Mouse (Mus musculus) brain, embryonic 18.5 days (tissue): ENCODE measurements around the gene Rorb.

Source experiments
- DNase-seq: peaks from one replicate; pipeline ENCODE4 v3.0.0-alpha.2; 2012; ENCODE audit warnings: low read depth, low spot score

The Rorb gene

GRCm38 (mm10) chr19:19110793-19111427 is at the start of gene Rorb:
Rorb (minus strand) TSS chr19:19111196.
- peak; percentile 71 for DNase-seq

- no peak for DNase-seq
These were observed 37.9 kb upstream of the Rorb start for GRCm38 (mm10) chr19:19148847-19149246.

- DNase-seq = no peak
These were observed 33.5 kb upstream of the Rorb start for GRCm38 (mm10) chr19:19144447-19144846.

GRCm38 (mm10) chr19:19136856-19137255 is 25.9 kb upstream of the Rorb start:
- DNase-seq = no peak

GRCm38 (mm10) chr19:19135838-19136237 is 24.8 kb upstream of the Rorb start:
- no peak for DNase-seq

- DNase-seq = no peak
These were observed 11.3 kb upstream of the Rorb start for GRCm38 (mm10) chr19:19122324-19122723.

GRCm38 (mm10) chr19:19112180-19112579 is 1.2 kb upstream of the Rorb start:
- no peak for DNase-seq

- DNase-seq = no peak
These were observed 603 bp upstream of the Rorb start for GRCm38 (mm10) chr19:19111428-19112170.

GRCm38 (mm10) chr19:19110011-19110768 is 806 bp downstream of the Rorb start:
- no peak for DNase-seq

- DNase-seq = no peak
These were observed 2.2 kb downstream of the Rorb start for GRCm38 (mm10) chr19:19108596-19109381.

- no peak for DNase-seq
These were observed 6.4 kb downstream of the Rorb start for GRCm38 (mm10) chr19:19104581-19104980.

GRCm38 (mm10) chr19:19097149-19097548 is 13.8 kb downstream of the Rorb start:
- no peak for DNase-seq

GRCm38 (mm10) chr19:19089427-19089826 is 21.6 kb downstream of the Rorb start:
- no peak for DNase-seq

GRCm38 (mm10) chr19:19077880-19078279 is 33.1 kb downstream of the Rorb start:
- DNase-seq = no peak

GRCm38 (mm10) chr19:19074756-19075155 is 36.2 kb downstream of the Rorb start:
- no peak for DNase-seq

GRCm38 (mm10) chr19:19058710-19059398 is 52.1 kb downstream of the Rorb start:
- DNase-seq = no peak

- DNase-seq = no peak
These were observed 52.8 kb downstream of the Rorb start for GRCm38 (mm10) chr19:19058201-19058600.

GRCm38 (mm10) chr19:19043138-19043537 is 67.9 kb downstream of the Rorb start:
- peak; percentile 18 for DNase-seq

- DNase-seq = no peak
These were observed 70.2 kb downstream of the Rorb start for GRCm38 (mm10) chr19:19040800-19041199.

GRCm38 (mm10) chr19:19034482-19035315 is 76.3 kb downstream of the Rorb start:
- no peak for DNase-seq
